Mouse (Mus musculus) testis, adult 2 months (tissue): ENCODE results near the gene Afap1l2. TPM values are rescaled to one million over a fixed set of nuclear protein-coding genes. Genes with fewer than 3 reads are reported as not detected.

Experiments used
- H3K27ac ChIP-seq: fragments of 200-500 bp; 2 replicates; pipeline ENCODE4 v1.5.1; 2012; ENCODE audit warnings: low read depth, low read length; ENCODE audit not compliant: control insufficient read depth, insufficient read depth
- H3K27me3 ChIP-seq: fragments of 200-500 bp; 2 replicates; pipeline ENCODE4 v1.6.1; 2012; ENCODE audit warnings: mild to moderate bottlenecking, low read length, moderate library complexity; ENCODE audit not compliant: control insufficient read depth, insufficient read depth
- H3K36me3 ChIP-seq: fragments of 200-500 bp; 2 replicates; pipeline ENCODE4 v1.6.1; 2012; ENCODE audit warnings: mild to moderate bottlenecking, low read length; ENCODE audit not compliant: control insufficient read depth, insufficient read depth
- H3K4me1 ChIP-seq: fragments of 200-500 bp; 2 replicates; pipeline ENCODE4 v1.6.1; 2012; ENCODE audit warnings: low read length; ENCODE audit not compliant: control insufficient read depth, insufficient read depth
- H3K4me3 ChIP-seq: fragments of 200-500 bp; 2 replicates; pipeline ENCODE4 v1.5.1; 2012; ENCODE audit warnings: low read depth, mild to moderate bottlenecking, low read length, moderate library complexity, mixed read lengths; ENCODE audit not compliant: control insufficient read depth
- CTCF ChIP-seq: fragments of 200-500 bp; IDR thresholded peaks from 2 replicates; pipeline ENCODE4 v1.5.1; 2012; ENCODE audit warnings: low read depth, mild to moderate bottlenecking, inconsistent platforms, low read length, moderate library complexity; ENCODE audit not compliant: control insufficient read depth, insufficient read depth, insufficient replicate concordance
- POLR2A ChIP-seq: fragments of 200-500 bp; IDR thresholded peaks from 2 replicates; pipeline ENCODE4 v1.6.1; 2012; ENCODE audit warnings: low read depth, mild to moderate bottlenecking, inconsistent platforms, low read length, moderate library complexity; ENCODE audit not compliant: control insufficient read depth
- polyA plus RNA-seq: library from polyadenylated mRNA; depleted of rRNA; stranded (reverse); fragments of >200 nt; gene quantifications from 2 replicates; pipeline ENCODE4 v1.2.3, GENCODE M21; 2012

Gene Afap1l2
- polyA plus RNA-seq, 1 experiment, result 0.51 TPM

DNA sequence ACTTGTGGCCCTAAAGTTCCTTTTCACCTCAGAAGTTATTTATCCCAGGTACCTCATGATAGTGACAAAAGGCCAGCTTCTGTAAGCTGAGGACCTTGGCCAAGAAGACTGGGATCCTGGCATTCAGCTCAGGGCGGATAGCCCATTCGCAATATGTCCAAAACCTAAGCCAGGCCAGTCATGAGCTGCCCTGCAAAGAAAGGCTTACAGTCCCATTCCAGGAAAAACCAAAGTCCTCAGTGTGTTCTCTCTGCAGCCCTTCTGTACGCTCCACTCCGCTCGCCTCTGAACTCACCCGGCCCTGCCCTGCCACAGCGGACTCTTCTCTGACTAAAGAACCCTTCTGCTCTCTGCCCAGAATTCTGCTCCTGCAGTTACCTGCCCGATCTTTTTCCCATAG is 71.8 kb downstream of the Afap1l2 start:
- no peaks in the 10 kb centered on the region for H3K36me3 ChIP-seq
- TF ChIP-seq POLR2A (no peak), CTCF (no peak)
- H3K27me3 ChIP-seq, result no peaks in the 10 kb centered on the region
- H3K4me3 ChIP-seq, result no peak overlapping the region
- no peak overlapping the region for H3K27ac ChIP-seq
- no peaks in the 10 kb centered on the region for H3K4me1 ChIP-seq

- no peaks in the 10 kb centered on the region for H3K4me1 ChIP-seq
- no peak overlapping the region for H3K27ac ChIP-seq
- no peaks in the 10 kb centered on the region for H3K27me3 ChIP-seq
- TF ChIP-seq CTCF, result 0 out of 2 replicates have a peak, but pooled peaks have one; percentile 1
- TF ChIP-seq POLR2A, result no peak
- no peak overlapping the region for H3K4me3 ChIP-seq
- no peaks in the 10 kb centered on the region for H3K36me3 ChIP-seq
Observed at GRCm38 (mm10) chr19:56935777-56936176, 72.3 kb downstream of the Afap1l2 start.

DNA sequence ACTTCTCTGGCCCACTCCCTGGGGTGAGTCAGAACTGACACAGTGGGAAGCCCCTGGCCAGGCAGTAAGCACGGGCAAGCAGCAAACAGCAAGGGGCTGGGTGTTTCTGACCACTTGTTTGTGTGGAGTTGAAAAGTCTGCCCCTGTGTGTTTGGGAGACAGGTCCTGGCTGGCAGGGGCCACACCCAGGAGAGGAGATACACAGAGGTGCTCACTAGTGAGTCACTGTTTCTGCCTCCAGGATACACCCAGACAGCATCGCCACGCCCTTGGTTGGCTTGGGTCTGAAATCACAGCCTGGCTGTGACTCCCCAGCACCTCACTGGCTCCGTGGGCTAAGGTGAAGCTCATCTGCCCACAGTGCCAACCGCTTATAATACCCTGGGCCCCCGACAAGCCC is 72.9 kb downstream of the Afap1l2 start:
- Histone ChIP-seq H3K27ac (no peak overlapping the region), H3K4me1 (no peaks in the 10 kb centered on the region), H3K27me3 (no peaks in the 10 kb centered on the region), H3K36me3 (no peaks in the 10 kb centered on the region), H3K4me3 (no peak overlapping the region)
- no peak for TF ChIP-seq POLR2A
- TF ChIP-seq CTCF, result no peak

DNA sequence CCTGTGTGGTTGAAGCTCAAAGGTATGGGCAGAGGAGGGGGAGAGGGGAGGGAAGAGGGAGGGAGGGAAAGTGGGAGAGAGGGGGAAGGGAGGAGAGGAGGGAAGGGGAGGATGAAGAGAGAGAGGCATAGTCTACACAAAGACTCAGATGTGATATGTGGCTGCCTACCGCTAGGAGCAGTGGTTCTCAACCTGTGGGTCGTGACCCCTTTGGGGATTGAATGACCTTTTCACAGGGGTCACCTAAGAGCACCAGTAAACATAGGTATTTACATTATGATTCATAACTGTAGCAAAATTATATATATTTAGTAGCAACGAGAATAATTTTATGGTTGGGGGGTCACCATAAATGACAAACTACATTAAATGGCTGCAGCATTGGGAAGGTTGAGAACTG is 74.2 kb downstream of the Afap1l2 start:
- TF ChIP-seq CTCF, result no peak
- no peak for TF ChIP-seq POLR2A
- Histone ChIP-seq H3K4me1 (no peaks in the 10 kb centered on the region), H3K36me3 (no peaks in the 10 kb centered on the region), H3K27me3 (no peaks in the 10 kb centered on the region), H3K27ac (no peak overlapping the region), H3K4me3 (no peak overlapping the region)

DNA sequence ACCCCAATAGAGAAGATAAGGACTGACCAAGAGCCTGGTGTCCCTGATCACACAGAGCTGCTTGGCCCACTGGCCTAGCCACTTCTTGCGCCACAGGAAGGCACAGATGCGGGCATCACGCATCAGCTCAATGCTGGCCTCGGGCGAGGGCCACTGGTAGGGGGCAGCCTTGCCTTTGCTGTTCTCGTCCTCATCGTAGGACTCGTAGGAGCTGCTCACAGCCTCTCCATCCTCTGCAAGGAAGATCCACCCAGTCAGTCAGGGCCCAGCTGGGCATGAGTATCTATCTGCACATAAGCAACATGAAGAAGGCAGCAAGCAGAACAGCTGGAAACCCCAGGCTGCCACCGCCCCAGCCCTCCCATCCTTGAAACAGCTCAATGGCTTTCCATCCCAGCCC is 78.0 kb downstream of the Afap1l2 start:
- Histone ChIP-seq H3K27ac (no peak overlapping the region), H3K27me3 (no peaks in the 10 kb centered on the region), H3K4me1 (no peaks in the 10 kb centered on the region), H3K4me3 (no peak overlapping the region), H3K36me3 (no peaks in the 10 kb centered on the region)
- TF ChIP-seq POLR2A (no peak), CTCF (no peak)

GRCm38 (mm10) chr19:56929392-56929791 is 78.6 kb downstream of the Afap1l2 start:
- TF ChIP-seq CTCF (no peak), POLR2A (0 out of 2 replicates have a peak, but pooled peaks have one; percentile 13)

GRCm38 (mm10) chr19:56921744-56922143 is 86.3 kb downstream of the Afap1l2 start:
- no peaks in the 10 kb centered on the region for H3K27me3 ChIP-seq
- H3K4me1 ChIP-seq, result peaks cover under 1% of the 10 kb centered on the region
- TF ChIP-seq POLR2A, result no peak
- no peak for TF ChIP-seq CTCF
- H3K36me3 ChIP-seq, result no peaks in the 10 kb centered on the region
- no peak overlapping the region for H3K4me3 ChIP-seq
- no peak overlapping the region for H3K27ac ChIP-seq

More at GRCm38 (mm10) chr19:56929392-56929791, 78.6 kb downstream of the Afap1l2 start:
- Histone ChIP-seq H3K4me1 (no peaks in the 10 kb centered on the region), H3K27me3 (no peaks in the 10 kb centered on the region), H3K4me3 (no peak overlapping the region), H3K36me3 (no peaks in the 10 kb centered on the region), H3K27ac (no peak overlapping the region)

- Histone ChIP-seq H3K27ac (no peak overlapping the region), H3K4me3 (no peak overlapping the region), H3K4me1 (peaks cover 5% of the 10 kb centered on the region), H3K36me3 (no peaks in the 10 kb centered on the region), H3K27me3 (no peaks in the 10 kb centered on the region)
- TF ChIP-seq CTCF, result no peak
- TF ChIP-seq POLR2A, result no peak
Observed at GRCm38 (mm10) chr19:56920232-56920631, 87.8 kb downstream of the Afap1l2 start.

DNA sequence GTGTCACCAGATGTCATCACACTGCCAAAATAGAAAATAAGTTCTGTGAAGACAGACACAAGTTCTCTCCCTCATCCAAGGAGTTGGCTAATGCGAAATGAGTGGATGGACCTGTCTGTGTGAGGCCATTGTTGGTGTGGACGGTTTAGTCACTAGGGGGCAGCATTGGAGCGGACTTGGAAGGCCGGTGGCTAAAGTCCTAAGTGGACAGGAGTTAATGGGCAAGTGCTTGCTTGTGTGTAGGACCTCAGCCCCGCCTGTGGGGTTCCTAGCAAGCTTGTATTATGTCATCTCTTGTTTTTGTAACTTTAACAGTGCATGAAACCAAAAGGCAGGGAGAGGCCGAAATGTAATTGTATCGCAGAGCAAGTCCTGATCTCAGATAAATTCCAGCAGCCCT is 88.4 kb downstream of the Afap1l2 start:
- Histone ChIP-seq H3K36me3 (no peaks in the 10 kb centered on the region), H3K4me1 (peaks cover 5% of the 10 kb centered on the region), H3K27me3 (no peaks in the 10 kb centered on the region), H3K27ac (no peak overlapping the region), H3K4me3 (no peak overlapping the region)
- TF ChIP-seq CTCF (peak; percentile 75; the same call in 1 of the 2 replicates), POLR2A (no peak)
